Mouse (Mus musculus): ENCODE measurements around the gene Rps17. TPM values are rescaled to one million over a fixed set of nuclear protein-coding genes. Genes with fewer than 3 reads are reported as not detected.

The Rps17 gene
- polyA plus RNA-seq, 1 experiment: 1,092 TPM

DNA sequence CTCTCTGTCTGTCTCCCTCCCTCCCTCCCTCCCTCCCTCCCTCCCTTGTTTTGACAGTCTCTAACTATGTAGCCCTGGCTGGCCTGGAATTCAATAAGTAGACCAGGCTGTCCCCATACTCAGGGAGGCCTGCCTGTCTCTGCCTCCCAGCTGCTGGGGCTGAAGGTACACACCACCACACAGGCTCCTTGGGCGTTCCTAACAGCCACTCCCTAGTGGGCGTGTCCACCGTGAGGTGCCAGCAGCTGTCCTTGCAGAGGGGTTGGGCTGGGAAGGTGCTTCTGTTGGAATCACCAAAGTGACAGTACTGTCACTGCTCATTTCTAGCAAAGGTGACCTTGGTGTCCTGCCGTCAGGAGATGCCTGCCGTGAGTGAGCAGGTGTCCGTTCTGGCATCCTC is 18.2 kb downstream of the Rps17 start:
- no peak for TF ChIP-seq CTCF (IDR thresholded peaks at IDR 0.05; ENCODE audit: control insufficient read depth, insufficient read depth, low read length)
- no peak for TF ChIP-seq POLR2A (IDR thresholded peaks at IDR 0.05; ENCODE audit: borderline replicate concordance, control insufficient read depth, low read depth, low read length)
- 78% methylated on average over 6 of the region's 6 CpGs for WGBS
- H3K4me1 ChIP-seq (ENCODE audit: control insufficient read depth, insufficient read depth, low read length): no peaks in the 10 kb centered on the region; the same call in 1 of the 2 replicates

DNA sequence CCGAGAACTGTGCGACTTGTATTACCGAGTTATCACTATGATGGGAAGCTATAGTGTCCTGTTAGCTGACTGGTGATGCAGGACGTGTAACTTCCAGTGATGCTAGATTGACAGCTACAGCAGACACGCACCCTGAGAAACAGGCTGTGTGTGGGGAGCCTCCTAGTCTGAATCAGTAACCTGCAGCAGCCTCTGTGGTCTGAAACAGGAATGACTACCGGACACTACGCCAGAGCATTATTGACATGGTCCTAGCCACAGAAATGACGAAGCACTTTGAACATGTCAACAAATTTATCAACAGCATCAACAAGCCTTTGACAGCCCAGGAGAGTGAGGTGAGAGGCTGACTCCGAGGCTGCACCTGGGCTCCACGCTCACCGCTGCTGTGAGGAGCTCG is 19.0 kb downstream of the Rps17 start:
- H3K4me3 ChIP-seq (replicated peaks; ENCODE audit: control insufficient read depth, low read depth, low read length): no peak overlapping the region
- H3K27ac ChIP-seq (ENCODE audit: control insufficient read depth, insufficient read depth, low read depth, low read length, poor library complexity): no peak overlapping the region
- no peaks in the 10 kb centered on the region; the same call in 1 of the 2 replicates for H3K4me1 ChIP-seq (ENCODE audit: control insufficient read depth, insufficient read depth, low read length)
- no peak for TF ChIP-seq POLR2A (IDR thresholded peaks at IDR 0.05; ENCODE audit: borderline replicate concordance, control insufficient read depth, low read depth, low read length)
- no peak for TF ChIP-seq CTCF (IDR thresholded peaks at IDR 0.05; ENCODE audit: control insufficient read depth, insufficient read depth, low read length)
- 78% methylated on average over 12 of the region's 12 CpGs for WGBS

More for the DNA sequence above, 18.2 kb downstream of the Rps17 start:
- no peak overlapping the region for H3K27ac ChIP-seq (ENCODE audit: control insufficient read depth, insufficient read depth, low read depth, low read length, poor library complexity)
- H3K4me3 ChIP-seq (replicated peaks; ENCODE audit: control insufficient read depth, low read depth, low read length): no peak overlapping the region

DNA sequence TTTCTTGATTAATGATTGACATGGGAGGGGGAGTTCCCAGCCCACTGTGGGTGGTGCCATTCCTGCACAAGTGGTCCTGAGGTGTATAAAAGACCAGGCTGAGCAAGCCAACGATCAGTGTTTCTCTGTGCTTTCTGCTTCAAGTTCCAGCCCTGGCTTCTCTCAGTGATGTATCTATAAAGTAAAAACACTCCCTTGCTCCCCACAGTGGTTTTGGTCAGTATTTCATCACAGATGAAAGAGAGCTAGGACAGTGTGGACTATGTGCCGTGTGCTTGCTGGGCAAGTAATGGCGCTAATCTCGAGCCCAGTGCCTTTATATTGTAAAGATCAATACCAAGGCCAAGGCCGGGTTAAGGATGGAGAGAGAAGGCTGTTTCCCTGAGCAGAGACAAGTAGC is 23.3 kb downstream of the Rps17 start:
- TF ChIP-seq CTCF (IDR thresholded peaks at IDR 0.05; ENCODE audit: control insufficient read depth, insufficient read depth, low read length) (no peak), POLR2A (IDR thresholded peaks at IDR 0.05; ENCODE audit: borderline replicate concordance, control insufficient read depth, low read depth, low read length) (no peak)
- 74% methylated on average over 5 of the region's 5 CpGs for WGBS
- H3K4me1 ChIP-seq (ENCODE audit: control insufficient read depth, insufficient read depth, low read length): peaks cover 9% of the 10 kb centered on the region
- H3K27ac ChIP-seq (ENCODE audit: control insufficient read depth, insufficient read depth, low read depth, low read length, poor library complexity): no peak overlapping the region
- H3K4me3 ChIP-seq (replicated peaks; ENCODE audit: control insufficient read depth, low read depth, low read length): no peak overlapping the region

DNA sequence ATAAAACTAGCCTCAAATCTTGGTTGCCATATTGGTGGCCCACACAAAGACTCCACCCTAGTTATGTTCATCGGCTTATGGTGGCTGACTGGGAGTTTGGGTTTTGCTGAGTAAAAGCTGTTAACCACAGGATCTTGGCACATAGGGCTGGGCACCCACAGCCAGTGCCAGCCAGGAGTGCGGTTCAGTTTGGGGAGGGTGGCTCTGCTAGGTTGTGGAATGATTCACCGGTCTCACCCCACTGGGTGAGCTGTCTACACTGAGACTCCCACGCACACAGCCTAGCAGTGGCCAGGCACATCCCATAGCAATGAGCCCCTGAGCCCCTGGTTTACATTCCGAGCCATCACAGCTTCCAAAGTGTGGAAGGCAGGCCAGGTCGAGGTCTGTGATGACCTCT is 25.3 kb downstream of the Rps17 start:
- TF ChIP-seq POLR2A (IDR thresholded peaks at IDR 0.05; ENCODE audit: borderline replicate concordance, control insufficient read depth, low read depth, low read length) (no peak), CTCF (IDR thresholded peaks at IDR 0.05; ENCODE audit: control insufficient read depth, insufficient read depth, low read length) (no peak)
- Histone ChIP-seq H3K4me3 (replicated peaks; ENCODE audit: control insufficient read depth, low read depth, low read length) (no peak overlapping the region), H3K4me1 (ENCODE audit: control insufficient read depth, insufficient read depth, low read length) (peaks cover 9% of the 10 kb centered on the region), H3K27ac (ENCODE audit: control insufficient read depth, insufficient read depth, low read depth, low read length, poor library complexity) (peak overlapping the region; percentile 83)
- 31% methylated on average over 6 of the region's 6 CpGs for WGBS

DNA sequence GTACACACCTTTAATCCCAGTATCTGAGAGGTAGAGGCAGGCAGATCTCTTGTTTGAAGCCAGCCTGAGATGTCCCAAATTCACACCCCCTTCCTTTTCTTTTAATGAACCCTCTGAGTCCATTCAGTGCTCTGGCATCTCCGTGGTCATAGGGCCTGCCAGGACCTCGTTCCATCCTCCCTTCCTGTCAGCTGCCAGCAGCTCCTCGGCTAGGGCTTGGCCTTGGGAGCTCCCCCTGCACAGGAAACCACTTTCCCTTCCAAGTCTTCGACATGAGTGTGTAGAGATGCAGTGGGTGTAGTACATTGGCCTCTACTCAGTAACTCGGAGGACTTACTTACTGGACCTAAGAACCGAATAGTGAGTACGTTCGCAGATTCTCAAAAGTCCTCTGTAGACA is 29.5 kb downstream of the Rps17 start:
- H3K4me3 ChIP-seq (replicated peaks; ENCODE audit: control insufficient read depth, low read depth, low read length): no peak overlapping the region
- H3K4me1 ChIP-seq (ENCODE audit: control insufficient read depth, insufficient read depth, low read length): peaks cover 8% of the 10 kb centered on the region
- no peak overlapping the region for H3K27ac ChIP-seq (ENCODE audit: control insufficient read depth, insufficient read depth, low read depth, low read length, poor library complexity)
- TF ChIP-seq CTCF (IDR thresholded peaks at IDR 0.05; ENCODE audit: control insufficient read depth, insufficient read depth, low read length): no peak
- no peak for TF ChIP-seq POLR2A (IDR thresholded peaks at IDR 0.05; ENCODE audit: borderline replicate concordance, control insufficient read depth, low read depth, low read length)
- 49% methylated on average over 8 of the region's 8 CpGs for WGBS

DNA sequence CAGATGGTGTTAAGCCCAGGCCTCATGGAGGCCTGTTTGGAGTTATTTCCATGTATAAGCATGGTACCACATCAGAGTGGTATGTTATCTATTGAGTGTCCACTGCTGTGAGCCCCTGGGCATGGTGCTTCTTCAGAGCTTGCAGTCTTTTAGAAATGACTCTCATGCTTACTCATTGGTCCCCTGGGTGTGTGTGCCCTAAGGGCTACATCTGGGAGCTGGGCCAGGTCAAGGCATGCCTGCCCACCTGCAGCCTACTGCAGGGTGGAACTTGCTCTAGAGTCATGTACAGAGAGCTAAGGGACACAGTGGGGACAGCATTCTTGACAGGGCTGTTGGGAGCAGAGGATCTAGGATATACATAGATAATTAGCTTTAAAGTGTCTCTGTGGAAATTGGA is 33.5 kb downstream of the Rps17 start:
- Histone ChIP-seq H3K27ac (ENCODE audit: control insufficient read depth, insufficient read depth, low read depth, low read length, poor library complexity) (no peak overlapping the region), H3K4me3 (replicated peaks; ENCODE audit: control insufficient read depth, low read depth, low read length) (no peak overlapping the region), H3K4me1 (ENCODE audit: control insufficient read depth, insufficient read depth, low read length) (no peaks in the 10 kb centered on the region; the same call in 1 of the 2 replicates)
- TF ChIP-seq POLR2A (IDR thresholded peaks at IDR 0.05; ENCODE audit: borderline replicate concordance, control insufficient read depth, low read depth, low read length): no peak
- TF ChIP-seq CTCF (IDR thresholded peaks at IDR 0.05; ENCODE audit: control insufficient read depth, insufficient read depth, low read length): no peak

DNA sequence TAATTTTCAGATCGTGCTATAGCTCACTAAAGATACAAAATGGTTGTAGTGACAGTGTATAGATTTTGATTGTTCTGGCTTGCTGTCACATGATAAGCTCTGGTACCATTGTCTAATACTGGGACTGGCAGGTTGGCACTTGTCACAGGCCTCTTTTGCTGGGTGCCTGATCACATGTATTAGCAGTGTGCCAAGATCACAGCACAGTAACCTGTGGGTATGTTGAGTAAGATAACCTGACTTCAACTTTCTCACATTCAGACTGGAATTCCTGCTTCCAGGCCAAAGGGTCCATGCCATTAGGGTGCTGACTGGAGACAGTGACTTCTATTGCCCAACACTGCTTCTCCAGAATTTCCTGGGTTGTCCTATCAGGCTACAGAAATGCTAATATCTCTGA is 33.9 kb downstream of the Rps17 start:
- 78% methylated on average over 1 of the region's 1 CpGs for WGBS
- H3K4me1 ChIP-seq (ENCODE audit: control insufficient read depth, insufficient read depth, low read length): no peaks in the 10 kb centered on the region; the same call in 1 of the 2 replicates
- H3K27ac ChIP-seq (ENCODE audit: control insufficient read depth, insufficient read depth, low read depth, low read length, poor library complexity): no peak overlapping the region
- H3K4me3 ChIP-seq (replicated peaks; ENCODE audit: control insufficient read depth, low read depth, low read length): no peak overlapping the region
- TF ChIP-seq POLR2A (IDR thresholded peaks at IDR 0.05; ENCODE audit: borderline replicate concordance, control insufficient read depth, low read depth, low read length) (no peak), CTCF (IDR thresholded peaks at IDR 0.05; ENCODE audit: control insufficient read depth, insufficient read depth, low read length) (no peak)

DNA sequence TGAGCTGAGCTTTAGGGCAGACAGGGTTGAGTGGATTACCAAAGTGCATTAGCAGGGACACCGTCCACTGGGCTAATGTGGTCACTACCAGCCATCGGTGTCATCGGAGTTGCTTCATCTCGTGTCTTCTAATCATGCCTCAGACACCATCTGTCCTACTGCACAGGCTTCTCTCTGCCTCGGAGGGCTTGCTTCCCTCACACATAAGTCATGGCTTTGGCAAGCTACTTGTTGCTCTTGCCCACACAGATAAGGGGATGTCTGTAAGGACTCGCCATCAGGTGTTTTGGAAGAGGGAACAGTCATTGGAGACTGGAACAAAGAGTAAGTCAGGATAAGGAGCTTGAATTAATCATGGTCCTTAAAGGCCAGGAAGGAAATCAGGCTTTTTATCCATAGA is 35.8 kb downstream of the Rps17 start:
- no peak overlapping the region for H3K4me3 ChIP-seq (replicated peaks; ENCODE audit: control insufficient read depth, low read depth, low read length)
- H3K27ac ChIP-seq (ENCODE audit: control insufficient read depth, insufficient read depth, low read depth, low read length, poor library complexity): no peak overlapping the region
- 74% methylated on average over 6 of the region's 6 CpGs for WGBS
- H3K4me1 ChIP-seq (ENCODE audit: control insufficient read depth, insufficient read depth, low read length): no peaks in the 10 kb centered on the region; the same call in 1 of the 2 replicates
- TF ChIP-seq CTCF (IDR thresholded peaks at IDR 0.05; ENCODE audit: control insufficient read depth, insufficient read depth, low read length): no peak
- TF ChIP-seq POLR2A (IDR thresholded peaks at IDR 0.05; ENCODE audit: borderline replicate concordance, control insufficient read depth, low read depth, low read length): no peak

DNA sequence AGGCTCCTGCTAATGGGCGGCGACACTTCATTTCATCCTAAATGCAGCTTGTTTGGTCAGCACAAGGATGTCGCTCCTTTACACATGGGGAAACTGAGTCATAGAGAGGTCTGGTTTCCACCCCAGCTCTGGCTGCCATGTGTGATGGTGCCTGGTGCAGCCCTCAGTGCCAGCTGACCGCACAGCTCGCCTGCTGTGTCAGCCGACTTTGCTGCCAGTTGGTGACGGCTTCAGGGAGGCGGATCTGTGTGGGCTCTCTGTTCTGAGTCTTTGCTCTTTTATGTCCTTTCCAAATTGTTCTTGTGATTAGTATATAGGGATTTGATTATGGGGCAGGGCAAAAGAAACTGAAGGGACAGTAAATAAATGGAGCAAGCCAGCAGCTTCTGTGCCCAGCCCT is 37.3 kb downstream of the Rps17 start:
- Histone ChIP-seq H3K27ac (ENCODE audit: control insufficient read depth, insufficient read depth, low read depth, low read length, poor library complexity) (no peak overlapping the region), H3K4me1 (ENCODE audit: control insufficient read depth, insufficient read depth, low read length) (no peaks in the 10 kb centered on the region; the same call in 1 of the 2 replicates), H3K4me3 (replicated peaks; ENCODE audit: control insufficient read depth, low read depth, low read length) (no peak overlapping the region)
- no peak for TF ChIP-seq CTCF (IDR thresholded peaks at IDR 0.05; ENCODE audit: control insufficient read depth, insufficient read depth, low read length)
- no peak for TF ChIP-seq POLR2A (IDR thresholded peaks at IDR 0.05; ENCODE audit: borderline replicate concordance, control insufficient read depth, low read depth, low read length)
- 71% methylated on average over 8 of the region's 8 CpGs for WGBS

All from bone marrow, adult 2 months (tissue).